Mouse (Mus musculus) forebrain, embryonic 14.5 days (tissue): ENCODE data around the gene Smim20. TPM values are rescaled to one million over a fixed set of nuclear protein-coding genes. Genes with fewer than 3 reads are reported as not detected.

Source experiments
- ATAC-seq: fragments of 200-750 bp; cut with Nextera tagmentation; 2 replicates; pipeline ENCODE4 v1.8.0; 2017; ENCODE audit warnings: mild to moderate bottlenecking, moderate library complexity
- DNase-seq: peaks from one replicate; pipeline ENCODE4 v3.0.0-alpha.2; 2015; ENCODE audit warnings: low spot score
- H3K27ac ChIP-seq: fragments of 300-500 bp; sonication (generic); 2 replicates; pipeline ENCODE4 v1.5.1; 2014; ENCODE audit warnings: low read depth, mild to moderate bottlenecking, control low read depth, low read length, moderate library complexity
- H3K27me3 ChIP-seq: fragments of 300-500 bp; sonication (generic); replicated peaks from 2 replicates; pipeline ENCODE4 v1.6.1; 2014; ENCODE audit warnings: low read length, control low read depth, mixed read lengths; ENCODE audit not compliant: control insufficient read depth, insufficient read depth
- H3K36me3 ChIP-seq: fragments of 300-500 bp; sonication (generic); 2 replicates; pipeline ENCODE4 v1.6.1; 2014; ENCODE audit warnings: low read length, control low read depth; ENCODE audit not compliant: control insufficient read depth, insufficient read depth
- H3K4me1 ChIP-seq: fragments of 300-500 bp; sonication (generic); 2 replicates; pipeline ENCODE4 v1.6.1; 2014; ENCODE audit warnings: antibody characterized with exemption, low read length, control low read depth; ENCODE audit not compliant: control insufficient read depth, insufficient read depth
- H3K4me2 ChIP-seq: fragments of 300-500 bp; sonication (generic); 2 replicates; pipeline ENCODE4 v1.6.1; 2014; ENCODE audit warnings: mild to moderate bottlenecking, control low read depth, low read length
- H3K4me3 ChIP-seq: fragments of 300-500 bp; sonication (generic); 2 replicates; pipeline ENCODE4 v1.5.1; 2014; ENCODE audit warnings: low read depth, low read length, control low read depth
- H3K9ac ChIP-seq: fragments of 300-500 bp; sonication (generic); 2 replicates; pipeline ENCODE4 v1.6.1; 2014; ENCODE audit warnings: mild to moderate bottlenecking, low read length, control low read depth, moderate library complexity
- H3K9me3 ChIP-seq: fragments of 300-500 bp; sonication (generic); replicated peaks from 2 replicates; pipeline ENCODE4 v1.6.1; 2016; ENCODE audit warnings: low read length, control low read depth, mixed read lengths; ENCODE audit not compliant: control insufficient read depth
- WGBS: fragments of 180-500 bp; shearing (Covaris S2); extraction: QIAGEN DNeasy Blood & Tissue Kit; methylation state at CpG from one replicate; pipeline ENCODE4 v1.1.7; 2014; 5-methylcytosine and 5-hydroxymethylcytosine counted together
- polyA plus RNA-seq: library from polyadenylated mRNA; unstranded; fragments of >200 nt; fragmentation: Nextera tagmentation; extraction: Ambion mirVana; gene quantifications from 2 replicates; pipeline ENCODE4 v1.2.1, GENCODE M21; 2014

Smim20 gene
- polyA plus RNA-seq, 1 experiment from 2014 or later, result 95.4 TPM

DNA sequence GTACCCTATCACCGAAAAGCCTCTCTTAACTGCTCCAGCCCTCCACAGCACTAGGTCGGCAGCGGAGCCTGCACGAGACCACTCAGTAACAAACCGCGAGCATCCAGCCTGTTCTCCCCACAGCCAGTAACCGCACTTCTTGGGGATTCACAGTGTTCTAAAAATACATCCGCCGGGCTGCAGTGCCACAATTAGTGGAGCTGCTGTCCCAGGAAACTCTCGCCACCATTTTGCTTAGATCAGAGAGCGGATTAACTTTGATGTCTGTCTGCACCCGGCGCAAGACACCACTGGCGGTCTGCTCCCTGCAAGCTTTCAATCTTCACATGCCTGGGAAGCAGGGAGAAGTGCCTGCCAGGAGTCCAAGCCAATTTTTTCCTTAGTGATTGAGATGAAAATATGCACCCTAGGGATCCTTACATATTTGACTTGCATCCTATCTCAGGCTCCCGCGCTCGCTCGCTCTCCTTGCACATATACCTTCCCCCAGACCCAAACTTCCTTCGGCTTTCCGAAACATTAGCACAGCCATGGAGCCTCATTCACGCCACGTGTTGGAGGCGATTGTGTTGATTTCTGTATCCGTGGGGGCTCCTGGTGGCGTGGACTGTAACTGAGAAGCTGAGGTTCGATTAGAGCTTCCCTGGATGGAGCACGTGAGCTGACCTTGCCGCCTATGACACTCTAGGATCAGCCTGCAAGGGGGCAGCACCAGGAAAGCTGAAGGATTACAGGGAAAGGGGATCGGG lies 8.7 kb upstream of the Smim20 start:
- peak overlapping the region; percentile 24 for H3K4me3 ChIP-seq
- no peaks in the 10 kb centered on the region for H3K9me3 ChIP-seq
- H3K36me3 ChIP-seq, result no peaks in the 10 kb centered on the region
- 3% methylated on average over 29 of the region's 29 CpGs for WGBS
- peak overlapping the region; percentile 62 for H3K4me2 ChIP-seq
- peaks cover 12% of the 10 kb centered on the region for H3K4me1 ChIP-seq
- H3K9ac ChIP-seq, result peak overlapping the region; percentile 50
- no peaks in the 10 kb centered on the region for H3K27me3 ChIP-seq
- ATAC-seq (peak; percentile 72), DNase-seq (peak; percentile 77)
- 0 out of 2 replicates have a peak overlapping the region, but pooled peaks have one; percentile 11 for H3K27ac ChIP-seq

DNA sequence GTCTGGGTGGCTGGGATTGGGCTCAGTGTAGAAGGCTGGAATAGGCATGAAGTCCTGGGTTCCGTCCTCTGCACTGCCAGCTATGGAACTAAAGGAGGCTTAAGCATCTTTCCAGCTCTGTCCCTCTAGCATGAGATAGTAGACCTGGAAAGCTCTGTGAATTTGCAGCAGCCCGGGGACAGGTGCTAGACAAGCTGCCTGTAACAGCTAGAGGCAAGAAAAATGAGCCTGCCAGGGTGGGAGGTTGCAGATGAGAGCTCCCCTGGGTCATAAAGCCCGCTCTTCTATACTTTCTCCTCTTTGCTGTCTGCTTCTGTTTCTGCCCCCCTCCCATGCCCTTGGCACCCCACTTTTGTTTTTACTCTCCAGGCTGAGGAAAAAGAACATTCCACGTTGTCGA lies 7.0 kb upstream of the Smim20 start:
- DNase-seq, result peak; percentile 65
- H3K4me1 ChIP-seq, result peaks cover 12% of the 10 kb centered on the region

DNA sequence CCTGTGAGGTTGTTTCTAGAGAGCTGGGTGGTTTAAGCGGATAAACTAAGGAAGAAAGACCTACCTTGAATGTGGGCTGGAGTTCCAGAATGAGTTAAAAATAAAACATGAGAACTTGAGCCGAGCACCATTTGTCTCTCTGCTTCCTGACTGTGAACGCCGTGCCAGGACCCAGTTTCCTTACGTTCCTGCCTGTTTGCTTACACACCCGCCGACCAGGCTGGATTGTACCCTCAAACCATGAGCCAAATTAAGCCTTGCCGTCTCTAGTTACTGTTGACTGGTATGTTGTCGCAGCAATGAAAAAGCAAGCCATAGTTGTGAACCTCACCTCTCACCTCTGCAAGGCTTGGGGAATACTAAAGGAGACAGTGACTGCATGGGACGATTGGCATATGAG lies 4.9 kb upstream of the Smim20 start:
- Histone ChIP-seq H3K4me2 (no peak overlapping the region), H3K9ac (no peak overlapping the region), H3K9me3 (no peaks in the 10 kb centered on the region), H3K27me3 (no peaks in the 10 kb centered on the region), H3K4me3 (no peak overlapping the region), H3K4me1 (peaks cover 8% of the 10 kb centered on the region), H3K27ac (no peak overlapping the region), H3K36me3 (no peaks in the 10 kb centered on the region)
- 90% methylated on average over 10 of the region's 10 CpGs for WGBS
- ATAC-seq, result no peak
- DNase-seq, result no peak

More for the DNA sequence above, 7.0 kb upstream of the Smim20 start:
- ATAC-seq, result peak; percentile 44; the same call in 1 of the 2 replicates
- H3K9ac ChIP-seq, result no peak overlapping the region
- no peaks in the 10 kb centered on the region for H3K27me3 ChIP-seq
- WGBS, result 70% methylated on average over 5 of the region's 5 CpGs
- no peak overlapping the region for H3K4me3 ChIP-seq
- no peaks in the 10 kb centered on the region for H3K36me3 ChIP-seq
- H3K27ac ChIP-seq, result peak overlapping the region; percentile 35; the same call in 1 of the 2 replicates
- no peaks in the 10 kb centered on the region for H3K9me3 ChIP-seq
- H3K4me2 ChIP-seq, result no peak overlapping the region

DNA sequence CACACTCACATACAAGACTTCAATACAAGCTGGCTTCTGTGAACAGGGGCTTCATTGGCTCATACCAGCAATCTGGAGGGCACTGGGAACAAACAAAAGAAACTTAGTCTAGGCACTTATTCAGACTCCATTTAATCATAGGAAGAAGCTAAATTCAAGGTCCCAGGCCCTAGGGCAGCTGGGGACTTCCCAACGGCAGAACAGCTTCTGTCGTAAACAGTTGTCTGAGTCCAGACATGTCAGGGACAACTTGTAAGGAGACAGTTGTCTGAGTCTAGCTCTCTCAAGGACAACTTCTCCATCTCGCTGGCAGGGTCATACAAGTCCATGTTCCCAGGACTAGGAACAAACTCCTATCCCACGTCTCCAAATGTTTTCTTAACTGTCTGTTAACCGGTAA lies 2.8 kb upstream of the Smim20 start:
- Histone ChIP-seq H3K4me1 (no peaks in the 10 kb centered on the region; the same call in 1 of the 2 replicates), H3K4me2 (no peak overlapping the region), H3K9ac (no peak overlapping the region), H3K36me3 (no peaks in the 10 kb centered on the region), H3K27ac (no peak overlapping the region), H3K9me3 (no peaks in the 10 kb centered on the region), H3K27me3 (no peaks in the 10 kb centered on the region), H3K4me3 (no peak overlapping the region)
- 87% methylated on average over 5 of the region's 5 CpGs for WGBS
- no peak for ATAC-seq
- no peak for DNase-seq

DNA sequence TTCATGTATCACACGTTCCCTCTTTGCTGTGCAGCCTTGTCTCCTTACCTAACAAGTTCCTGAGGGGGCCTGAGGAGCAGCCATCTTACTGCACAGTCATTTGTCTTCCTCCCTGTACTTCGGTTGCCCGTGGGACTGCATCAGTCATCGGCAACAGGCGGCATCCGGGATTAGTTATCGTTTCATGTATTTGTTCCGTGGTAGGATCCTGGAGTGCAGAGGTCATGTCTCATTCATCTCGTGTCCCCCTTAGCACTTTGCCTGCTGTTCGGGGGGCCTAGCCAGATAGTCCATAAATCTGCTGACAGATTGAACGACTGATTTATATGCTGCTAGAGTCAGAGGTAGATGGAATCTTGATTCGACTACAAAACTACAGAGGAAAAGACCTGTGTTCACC lies 1.1 kb upstream of the Smim20 start:
- ATAC-seq (no peak), DNase-seq (no peak)
- Histone ChIP-seq H3K36me3 (no peaks in the 10 kb centered on the region), H3K4me2 (no peak overlapping the region), H3K27ac (no peak overlapping the region), H3K4me3 (no peak overlapping the region), H3K9me3 (no peaks in the 10 kb centered on the region), H3K4me1 (no peaks in the 10 kb centered on the region; the same call in 1 of the 2 replicates), H3K27me3 (no peaks in the 10 kb centered on the region), H3K9ac (no peak overlapping the region)
- 93% methylated on average over 12 of the region's 12 CpGs for WGBS

DNA sequence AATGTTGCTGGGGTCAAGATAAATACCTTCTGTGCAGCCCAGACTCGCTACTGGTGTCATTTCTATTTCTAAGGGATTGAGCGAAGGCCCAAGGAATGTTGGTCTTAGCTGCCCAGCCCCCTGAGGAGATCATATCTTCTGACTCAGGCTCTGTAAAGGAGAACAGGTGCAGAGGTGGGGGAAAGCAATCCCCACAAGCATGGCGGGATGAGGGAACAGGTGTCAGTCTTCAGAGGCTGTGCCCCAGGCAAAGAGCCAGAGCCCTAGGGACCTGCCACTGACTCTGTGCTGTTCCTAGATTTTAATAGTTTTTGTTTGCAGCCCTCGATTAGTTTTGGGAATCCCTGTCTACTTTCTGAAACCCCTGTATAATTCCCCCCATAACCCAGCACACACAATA lies 702 bp upstream of the Smim20 start:
- Histone ChIP-seq H3K9ac (no peak overlapping the region), H3K4me1 (no peaks in the 10 kb centered on the region; the same call in 1 of the 2 replicates), H3K4me3 (no peak overlapping the region), H3K4me2 (no peak overlapping the region), H3K9me3 (no peaks in the 10 kb centered on the region), H3K36me3 (no peaks in the 10 kb centered on the region), H3K27me3 (no peaks in the 10 kb centered on the region), H3K27ac (no peak overlapping the region)
- WGBS, result 89% methylated on average over 4 of the region's 4 CpGs
- DNase-seq (no peak), ATAC-seq (peak; percentile 2; the same call in 1 of the 2 replicates)

DNA sequence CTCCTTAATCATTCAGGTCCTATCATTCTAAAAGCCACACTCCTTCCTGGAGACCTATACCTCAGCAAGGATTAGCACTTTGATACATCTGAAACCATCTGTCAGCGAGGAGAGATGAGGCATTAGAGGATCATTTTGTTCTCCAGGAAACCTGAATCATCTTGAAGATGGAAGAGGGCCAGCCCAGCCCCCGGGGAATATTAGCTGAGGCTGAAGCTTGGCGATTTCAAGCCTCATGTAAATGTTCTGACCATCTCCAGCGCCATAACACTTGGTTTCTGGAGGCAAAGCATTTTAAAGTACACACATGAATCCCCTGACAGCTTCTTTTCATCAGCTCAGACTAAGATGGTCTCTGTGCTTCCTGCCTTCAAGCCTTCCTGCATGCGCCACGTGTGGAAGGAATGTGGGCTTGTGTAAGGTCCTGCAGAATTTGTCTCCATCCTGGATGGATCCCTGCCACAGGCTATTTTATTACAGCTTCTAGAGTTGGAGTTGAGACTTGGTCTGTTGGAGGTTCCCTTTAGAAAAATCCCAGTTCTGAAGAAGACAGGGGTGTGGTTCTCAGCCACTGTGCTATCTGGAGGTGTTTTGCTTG lies 1.3 kb downstream of the Smim20 start:
- Histone ChIP-seq H3K27me3 (no peaks in the 10 kb centered on the region), H3K4me2 (no peak overlapping the region), H3K36me3 (no peaks in the 10 kb centered on the region), H3K4me1 (no peaks in the 10 kb centered on the region; the same call in 1 of the 2 replicates), H3K4me3 (no peak overlapping the region), H3K9me3 (no peaks in the 10 kb centered on the region), H3K27ac (no peak overlapping the region), H3K9ac (no peak overlapping the region)
- DNase-seq (no peak), ATAC-seq (no peak)
- 79% methylated on average over 6 of the region's 6 CpGs for WGBS

DNA sequence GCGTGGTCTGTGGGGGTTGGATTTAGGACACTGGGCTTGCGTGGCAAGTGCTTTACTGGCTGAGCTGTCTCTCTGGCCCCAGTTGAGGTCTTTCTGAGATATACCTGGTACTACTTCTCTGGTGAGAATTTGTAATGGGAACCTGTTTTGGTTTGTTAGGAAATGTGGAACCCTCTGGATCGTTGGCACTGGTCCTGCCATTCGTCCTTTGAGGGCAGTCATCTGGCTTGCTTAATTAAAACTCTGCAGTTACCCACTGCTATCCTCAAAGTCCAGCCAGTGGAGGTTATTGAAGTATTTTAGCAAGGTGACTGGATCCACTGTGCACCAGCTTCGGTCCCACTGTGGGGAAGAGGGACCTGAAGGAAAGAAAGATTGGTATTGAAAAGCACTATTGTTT lies 2.9 kb downstream of the Smim20 start:
- WGBS, result 90% methylated on average over 5 of the region's 5 CpGs

More for the DNA sequence above, 2.9 kb downstream of the Smim20 start:
- DNase-seq (no peak), ATAC-seq (no peak)
- Histone ChIP-seq H3K4me2 (no peak overlapping the region), H3K36me3 (no peaks in the 10 kb centered on the region), H3K4me1 (peaks cover 9% of the 10 kb centered on the region), H3K9me3 (no peaks in the 10 kb centered on the region), H3K27ac (no peak overlapping the region), H3K4me3 (no peak overlapping the region), H3K27me3 (no peaks in the 10 kb centered on the region), H3K9ac (no peak overlapping the region)
